Mouse (Mus musculus) adrenal gland, postnatal 25 days (tissue): ENCODE measurements around the gene Baz2b. TPM values are rescaled to one million over a fixed set of nuclear protein-coding genes. Genes with fewer than 3 reads are reported as not detected.
A peak's percentile ranks its signal among the peaks of the same experiment; 100 is the strongest.
"Not testable (repeated sequence)": the region's sequence is repeated elsewhere in the genome, so short reads cannot be mapped to it uniquely, and the experiment has no call there.

ENCODE experiments used
- DNase-seq: peaks from one replicate; pipeline ENCODE4 v3.0.0; 2021; ENCODE audit warnings: mixed read lengths
- total RNA-seq: library from RNA; stranded (reverse); gene quantifications from 2 replicates; pipeline ENCODE4 v1.2.3, GENCODE M21; 2021

Baz2b gene
- total RNA-seq, 1 experiment from 2014 or later = 110 TPM

GRCm38 (mm10) chr2:60089528-60090247, 120.0 kb downstream of the Baz2b start:
- DNase-seq = no peak

GRCm38 (mm10) chr2:60088785-60089527, 120.7 kb downstream of the Baz2b start:
- no peak for DNase-seq

GRCm38 (mm10) chr2:60086197-60086903, 123.3 kb downstream of the Baz2b start:
- DNase-seq = peak; percentile 28

DNA sequence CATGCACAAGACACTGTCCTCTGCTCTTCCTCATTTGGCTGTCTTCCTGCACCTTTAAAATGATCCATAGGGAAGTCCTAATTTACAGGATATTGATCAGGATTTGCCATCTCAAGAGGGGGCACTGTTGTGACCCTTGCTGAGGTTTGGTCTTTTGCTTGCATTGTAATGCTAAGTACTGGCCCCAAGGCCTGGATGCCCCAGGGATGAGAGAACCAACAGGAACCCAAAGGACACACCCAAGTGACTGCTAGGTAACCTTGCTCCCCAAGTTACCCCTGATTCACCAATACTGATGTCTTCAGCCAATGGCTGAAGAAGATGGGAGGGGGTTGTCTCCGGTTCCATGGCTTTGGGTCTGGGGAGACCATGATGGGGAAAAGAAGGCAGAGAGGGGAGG, 124.8 kb downstream of the Baz2b start:
- DNase-seq = no peak

GRCm38 (mm10) chr2:60082984-60083636, 126.5 kb downstream of the Baz2b start:
- no peak for DNase-seq

GRCm38 (mm10) chr2:60082225-60082624, 127.4 kb downstream of the Baz2b start:
- no peak for DNase-seq

DNA sequence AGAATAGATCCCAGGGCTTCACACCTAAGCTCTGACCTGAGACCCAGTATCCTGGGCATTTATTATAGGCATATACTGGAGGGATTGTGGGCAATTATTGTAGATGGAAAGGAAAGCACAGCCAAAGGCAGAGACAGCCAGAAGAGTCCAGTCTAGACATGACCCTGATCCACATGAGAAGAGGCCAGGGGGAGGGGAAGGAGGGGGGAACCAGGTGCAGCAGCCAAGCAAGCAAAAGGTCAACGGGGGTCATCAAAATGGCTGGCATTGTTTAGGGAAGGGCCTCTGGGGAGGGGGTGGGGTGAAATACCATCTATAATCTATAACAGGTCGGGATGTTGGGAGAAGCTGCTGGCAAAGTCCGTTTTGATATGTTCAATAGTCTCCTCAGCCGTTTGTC, 128.8 kb downstream of the Baz2b start:
- DNase-seq = no peak

GRCm38 (mm10) chr2:60077631-60078030, 132.0 kb downstream of the Baz2b start:
- no peak for DNase-seq

DNA sequence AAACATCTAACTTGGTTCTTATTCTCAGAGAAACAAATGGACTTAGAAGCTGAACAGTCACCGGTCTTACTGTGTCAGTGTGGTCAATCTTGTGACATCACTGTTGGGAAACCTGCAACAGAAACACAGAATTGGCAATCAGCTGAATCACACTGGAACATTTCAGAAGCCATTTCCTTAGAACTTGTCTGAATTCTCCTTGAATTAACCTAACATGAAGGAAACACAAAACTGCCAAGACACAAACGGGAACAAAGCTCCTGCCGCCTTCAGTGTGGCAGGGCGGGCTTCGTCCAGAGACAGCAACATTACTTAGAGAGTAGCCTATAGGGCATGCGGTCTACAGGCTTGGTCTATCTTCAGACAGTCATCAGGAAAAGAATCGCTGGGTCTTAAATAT, 132.8 kb downstream of the Baz2b start:
- DNase-seq = no peak

DNA sequence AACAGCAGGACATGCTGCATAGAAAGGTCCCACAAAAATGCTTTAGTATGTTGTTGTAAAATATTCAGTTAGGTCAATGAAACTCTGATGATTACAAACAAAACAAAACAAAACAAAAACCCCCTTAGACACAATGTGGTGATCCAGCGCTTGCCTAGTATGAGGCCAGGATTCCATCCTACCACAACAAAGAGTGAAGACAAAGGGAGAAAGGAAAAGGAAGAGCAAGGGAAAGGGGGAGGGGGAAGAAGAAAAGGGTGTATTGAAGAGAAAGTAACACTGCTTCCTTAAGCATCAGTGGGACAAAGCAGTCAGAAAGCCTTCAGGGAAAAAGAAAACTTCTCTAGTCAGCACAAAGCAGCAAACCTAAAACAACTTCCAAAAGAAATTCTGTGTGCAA, 133.6 kb downstream of the Baz2b start:
- DNase-seq = no peak

GRCm38 (mm10) chr2:60073798-60074197, 135.8 kb downstream of the Baz2b start:
- not testable (repeated sequence) for DNase-seq

DNA sequence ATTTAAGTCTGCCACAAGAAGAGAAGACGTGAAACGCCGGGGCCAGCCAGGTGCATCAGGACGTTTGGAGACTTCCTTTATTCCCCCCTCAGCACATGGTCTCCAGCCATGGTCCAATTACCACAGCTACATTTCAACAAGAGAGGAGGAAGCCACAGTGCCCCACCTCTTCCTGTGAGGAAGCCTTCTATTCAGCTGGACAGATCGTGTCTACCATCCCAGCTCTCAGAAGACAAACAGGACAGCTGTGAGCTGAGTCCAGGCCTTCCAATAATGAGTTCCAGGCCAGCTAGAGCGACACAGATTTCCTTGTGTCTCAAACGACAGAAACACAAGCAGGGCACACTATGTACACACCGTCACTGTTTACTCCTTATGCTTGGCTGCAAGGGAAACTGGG, 137.8 kb downstream of the Baz2b start:
- DNase-seq = no peak

- no peak for DNase-seq
Measured at GRCm38 (mm10) chr2:60070938-60071337, 138.7 kb downstream of the Baz2b start.

- no peak for DNase-seq
Measured at GRCm38 (mm10) chr2:60068468-60068867, 141.2 kb downstream of the Baz2b start.

DNA sequence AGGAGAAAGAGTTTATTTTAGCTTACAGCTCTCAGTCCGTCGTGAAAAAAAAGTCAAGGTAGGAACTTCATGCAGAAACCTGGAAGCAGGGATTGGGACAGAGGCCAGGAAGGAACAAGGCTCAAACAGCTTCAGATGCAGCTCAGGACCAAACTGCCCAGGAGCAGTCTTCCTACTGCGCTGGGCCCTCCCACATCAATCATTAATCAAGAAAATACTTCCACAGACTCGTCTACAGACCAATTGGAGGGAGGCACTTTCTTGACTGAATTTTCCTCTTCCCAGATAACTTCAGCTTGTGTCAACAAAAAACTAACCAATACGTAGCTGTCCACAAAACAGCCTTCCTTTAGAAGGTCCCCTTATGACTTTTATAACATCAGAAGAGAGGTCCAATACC, 144.2 kb downstream of the Baz2b start:
- no peak for DNase-seq

GRCm38 (mm10) chr2:60060185-60060775, 149.4 kb downstream of the Baz2b start:
- no peak for DNase-seq

- no peak for DNase-seq
Measured at GRCm38 (mm10) chr2:60059300-60059699, 150.3 kb downstream of the Baz2b start.

DNA sequence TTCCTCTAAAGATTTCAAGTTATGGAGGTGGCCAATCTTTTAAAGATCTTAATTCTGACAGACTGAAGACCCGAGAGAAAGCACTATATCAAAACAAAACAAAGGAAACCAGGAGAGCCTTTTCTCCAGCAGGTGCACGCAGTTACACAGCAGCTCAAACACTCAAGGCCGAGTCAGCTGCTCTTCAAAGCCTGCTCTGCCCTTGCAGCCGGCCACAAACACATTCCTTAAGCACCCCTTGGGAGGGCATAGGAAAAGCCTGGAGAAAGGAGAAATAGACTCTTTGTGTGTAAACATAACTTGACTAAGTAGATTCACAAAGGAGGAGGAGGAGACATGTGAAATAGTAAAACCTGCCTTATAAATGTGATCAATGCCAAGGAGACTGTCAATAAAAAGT, 153.6 kb downstream of the Baz2b start:
- no peak for DNase-seq

GRCm38 (mm10) chr2:60054808-60055535, 154.7 kb downstream of the Baz2b start:
- no peak for DNase-seq

GRCm38 (mm10) chr2:60053222-60054010, 156.2 kb downstream of the Baz2b start:
- no peak for DNase-seq
